Mouse (Mus musculus) cortical plate, adult 2 months (tissue): ENCODE results near the gene Hoxb5. TPM values are rescaled to one million over a fixed set of nuclear protein-coding genes. Genes with fewer than 3 reads are reported as not detected.

Experiments
- H3K27ac ChIP-seq: fragments of 200-500 bp; 2 replicates; pipeline ENCODE4 v1.5.1; 2012; ENCODE audit warnings: low read length, control low read depth, inconsistent platforms; ENCODE audit not compliant: insufficient read depth
- H3K4me1 ChIP-seq: fragments of 200-500 bp; 2 replicates; pipeline ENCODE4 v1.6.1; 2011; ENCODE audit warnings: low read length; ENCODE audit not compliant: control insufficient read depth, insufficient read depth
- H3K4me3 ChIP-seq: fragments of 200-500 bp; 2 replicates; pipeline ENCODE4 v1.5.1; 2011; ENCODE audit warnings: mild to moderate bottlenecking, low read length, control low read depth; ENCODE audit not compliant: insufficient read depth
- CTCF ChIP-seq: fragments of 200-500 bp; IDR thresholded peaks from 2 replicates; pipeline ENCODE4 v1.5.1; 2011; ENCODE audit warnings: mild to moderate bottlenecking, control low read depth, low read length; ENCODE audit not compliant: insufficient read depth; ENCODE audit errors: extremely low read depth
- POLR2A ChIP-seq: fragments of 200-500 bp; IDR thresholded peaks from 2 replicates; pipeline ENCODE4 v1.6.1; 2011; ENCODE audit warnings: mild to moderate bottlenecking, low read length, control low read depth; ENCODE audit not compliant: insufficient read depth; ENCODE audit errors: extremely low read depth
- polyA plus RNA-seq: library from polyadenylated mRNA; depleted of rRNA; stranded (reverse); fragments of >200 nt; gene quantifications from 2 replicates; pipeline ENCODE4 v1.2.3, GENCODE M21; 2012

Hoxb5 gene
- polyA plus RNA-seq, 1 experiment: not detected

DNA sequence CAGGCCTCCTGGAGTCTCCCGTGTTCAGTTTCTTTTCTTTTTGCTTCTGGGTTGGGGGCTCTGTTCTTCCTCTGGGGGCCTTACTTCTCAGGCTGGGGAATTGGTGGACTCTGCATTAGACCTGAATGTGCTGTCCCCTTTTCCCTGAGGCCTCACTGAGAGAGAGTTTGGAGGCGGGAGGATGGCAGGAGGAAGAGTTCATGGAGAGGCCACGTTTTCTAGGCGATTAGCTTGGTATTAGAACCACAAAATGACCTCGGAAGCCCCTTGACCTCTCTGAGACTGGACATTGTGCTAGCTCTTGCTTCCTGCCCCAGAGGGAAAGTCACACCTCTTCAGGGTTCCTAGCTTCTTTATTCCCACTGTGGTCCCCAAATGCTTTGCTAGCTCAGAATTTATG, 21.0 kb downstream of the Hoxb5 start:
- no peaks in the 10 kb centered on the region for H3K4me1 ChIP-seq
- no peak overlapping the region for H3K27ac ChIP-seq
- TF ChIP-seq POLR2A (no peak), CTCF (no peak)
- no peak overlapping the region for H3K4me3 ChIP-seq

DNA sequence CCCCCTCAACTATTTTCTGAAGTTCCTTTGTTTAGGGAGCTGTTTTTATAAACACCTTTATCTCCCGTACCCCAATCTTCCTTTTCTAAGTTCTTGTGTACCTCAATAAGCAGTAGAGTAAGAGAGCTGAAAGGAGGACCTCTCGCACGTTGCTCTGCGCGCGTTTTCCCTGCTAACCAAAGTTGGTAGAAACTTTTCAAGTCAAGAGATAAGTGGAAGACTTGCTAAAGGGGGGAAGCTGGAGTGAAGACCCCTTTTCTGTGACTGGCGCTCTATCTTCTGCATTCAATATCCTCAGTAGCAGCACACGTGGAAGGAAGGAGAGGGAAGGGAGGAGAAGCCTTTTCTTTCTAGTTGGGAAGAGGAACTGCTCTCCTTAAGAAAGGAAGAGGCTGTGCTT, 21.8 kb downstream of the Hoxb5 start:
- no peak overlapping the region for H3K4me3 ChIP-seq
- no peak overlapping the region for H3K27ac ChIP-seq
- TF ChIP-seq CTCF (no peak), POLR2A (no peak)
- no peaks in the 10 kb centered on the region for H3K4me1 ChIP-seq

DNA sequence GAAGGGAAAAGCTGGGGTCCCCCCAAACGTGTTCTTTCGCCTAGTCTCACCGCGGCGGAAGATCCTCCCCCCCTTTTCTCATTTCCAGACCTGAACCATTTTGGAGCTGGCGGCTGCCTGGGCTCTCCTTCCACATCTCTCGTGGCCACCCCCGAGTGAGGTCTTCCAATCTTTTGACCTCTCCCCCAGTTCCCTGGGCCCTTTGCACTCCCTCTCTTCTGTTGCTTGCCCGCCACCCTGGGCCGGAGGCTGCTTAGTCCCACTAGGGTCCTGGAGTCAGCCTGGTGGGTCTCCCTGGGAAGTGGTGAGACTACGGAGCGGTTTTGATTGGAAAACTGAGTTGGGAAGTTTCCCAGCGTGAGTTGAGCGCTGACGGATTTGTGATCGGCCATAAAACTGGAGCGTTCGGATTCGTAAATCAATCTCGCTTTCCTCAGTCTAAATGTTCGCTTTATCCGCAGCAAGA, 22.6 kb downstream of the Hoxb5 start:
- Histone ChIP-seq H3K4me1 (no peaks in the 10 kb centered on the region), H3K4me3 (no peak overlapping the region), H3K27ac (no peak overlapping the region)
- TF ChIP-seq CTCF (no peak), POLR2A (no peak)

DNA sequence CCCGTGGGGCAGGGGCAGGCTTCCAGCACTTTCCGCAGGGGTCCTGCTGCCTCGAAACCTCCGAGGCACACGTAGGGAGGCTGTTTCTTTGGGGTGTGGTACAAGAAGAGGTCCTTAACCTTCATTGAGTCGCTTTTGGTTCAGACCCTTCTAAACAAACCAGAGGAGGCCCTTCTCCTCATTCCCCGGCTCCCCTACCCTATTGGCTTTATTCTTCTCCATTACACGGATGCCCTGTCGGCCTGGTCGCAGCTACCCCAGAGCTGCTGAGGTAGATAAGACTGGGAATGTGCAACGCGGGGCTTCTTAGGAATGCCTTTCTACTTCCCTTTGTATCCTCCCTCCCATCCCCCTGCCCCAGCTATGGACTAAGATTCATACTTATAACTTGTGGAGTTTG, 23.6 kb downstream of the Hoxb5 start:
- no peak overlapping the region for H3K4me3 ChIP-seq
- no peak for TF ChIP-seq CTCF
- no peak for TF ChIP-seq POLR2A
- H3K4me1 ChIP-seq: no peaks in the 10 kb centered on the region
- no peak overlapping the region for H3K27ac ChIP-seq

DNA sequence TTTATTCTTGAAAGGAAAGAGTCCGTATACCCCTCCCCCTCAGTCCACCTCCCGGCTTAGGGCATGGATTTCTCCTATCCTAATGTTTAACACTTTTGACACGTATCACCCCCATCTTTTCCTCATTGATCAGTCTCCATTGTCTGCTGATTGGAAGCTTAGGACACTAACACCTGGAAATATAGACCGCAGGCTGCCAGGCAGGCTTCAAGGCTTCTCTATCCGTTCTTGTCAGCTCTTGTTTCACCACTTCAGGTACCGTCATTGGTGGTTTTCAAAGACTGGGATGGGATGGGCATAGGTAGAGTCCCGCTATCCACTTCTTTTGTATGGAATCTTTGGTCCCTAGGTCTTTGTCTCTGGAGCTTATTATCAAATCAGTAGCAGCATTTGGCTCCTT, 24.0 kb downstream of the Hoxb5 start:
- Histone ChIP-seq H3K4me1 (no peaks in the 10 kb centered on the region), H3K27ac (no peak overlapping the region), H3K4me3 (no peak overlapping the region)
- TF ChIP-seq CTCF (no peak), POLR2A (no peak)

DNA sequence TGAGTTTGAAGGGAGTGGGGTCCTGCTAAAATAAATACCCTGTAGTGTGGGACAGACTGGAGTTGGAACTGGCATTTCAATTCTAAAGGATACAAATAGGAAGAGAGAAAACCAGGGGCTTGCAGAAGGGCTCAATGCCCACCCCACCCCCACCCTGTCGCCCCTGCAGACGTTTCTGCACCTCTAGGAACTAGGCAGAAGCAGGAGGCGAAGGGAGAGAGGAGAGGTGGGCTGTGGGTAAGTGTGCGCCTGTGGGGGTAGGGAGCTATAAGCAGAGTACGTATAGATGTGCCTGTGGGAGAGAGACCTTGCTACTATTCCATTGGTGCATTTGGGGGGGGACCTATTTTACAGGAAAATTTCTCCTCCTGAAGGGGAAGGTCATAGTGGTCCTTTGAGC, 24.6 kb downstream of the Hoxb5 start:
- no peak for TF ChIP-seq CTCF
- Histone ChIP-seq H3K27ac (no peak overlapping the region), H3K4me3 (no peak overlapping the region), H3K4me1 (no peaks in the 10 kb centered on the region)

DNA sequence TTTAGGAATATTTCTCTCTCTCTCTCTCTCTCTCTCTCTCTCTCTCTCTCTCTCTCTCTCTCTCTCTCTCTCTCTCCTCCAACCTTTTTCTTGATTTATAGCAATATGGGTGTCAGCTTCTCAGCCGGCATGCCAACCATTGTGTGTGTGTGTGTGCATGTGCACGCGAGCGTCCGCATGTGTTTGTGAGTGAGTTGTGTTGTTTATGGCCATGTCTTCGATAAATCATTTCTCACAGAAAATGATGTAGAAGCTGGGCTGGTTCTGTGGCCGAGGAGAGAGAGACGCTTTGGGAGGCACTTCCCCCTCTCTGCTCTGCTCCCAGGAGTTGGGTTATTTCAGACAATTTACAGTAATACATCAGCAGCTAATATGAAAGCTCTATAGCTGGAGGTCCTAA, 25.5 kb downstream of the Hoxb5 start:
- Histone ChIP-seq H3K4me1 (no peaks in the 10 kb centered on the region), H3K4me3 (no peak overlapping the region), H3K27ac (no peak overlapping the region)
- no peak for TF ChIP-seq CTCF
- no peak for TF ChIP-seq POLR2A

DNA sequence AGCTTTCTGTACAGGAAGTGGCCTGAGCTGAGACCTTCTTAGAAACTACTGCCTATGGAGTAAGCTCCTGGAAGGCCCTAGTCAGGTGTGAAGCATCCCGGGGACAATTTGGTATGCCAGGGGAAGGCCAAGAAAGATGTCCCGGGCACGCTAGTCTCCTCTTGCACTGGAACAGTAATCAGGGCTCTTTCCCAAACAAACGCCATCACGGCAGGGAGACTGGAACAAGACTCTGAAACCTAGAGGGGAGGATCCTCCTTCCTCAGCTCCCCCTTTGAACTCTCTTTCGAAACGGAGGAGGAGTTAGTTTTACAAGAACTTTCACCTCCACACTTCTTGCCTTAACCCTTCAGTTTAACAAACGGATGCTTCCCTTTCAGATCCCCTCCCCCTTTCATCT, 29.0 kb downstream of the Hoxb5 start:
- Histone ChIP-seq H3K4me3 (no peak overlapping the region), H3K4me1 (no peaks in the 10 kb centered on the region), H3K27ac (no peak overlapping the region)
- TF ChIP-seq POLR2A (no peak), CTCF (no peak)

DNA sequence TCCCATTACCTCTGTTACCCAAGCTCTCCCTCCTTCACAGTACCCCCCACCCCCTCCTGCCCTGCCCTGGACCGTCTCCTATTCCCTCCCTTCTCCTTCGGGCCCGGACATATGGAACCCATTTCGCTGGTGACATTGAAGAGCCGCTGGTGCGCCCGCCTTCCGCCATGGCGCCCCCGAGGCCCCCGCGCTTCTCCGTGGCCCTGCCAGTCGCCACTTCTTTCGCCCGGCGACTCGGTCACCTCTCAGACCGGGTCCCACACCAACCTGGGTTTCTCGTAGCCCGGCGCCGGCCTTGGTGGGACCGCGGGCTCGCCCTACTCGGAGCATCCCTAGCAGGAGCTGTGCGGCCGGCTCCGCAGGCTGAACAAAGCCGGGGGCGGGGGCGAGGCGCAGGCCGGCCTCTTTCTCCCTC, 29.5 kb downstream of the Hoxb5 start:
- H3K27ac ChIP-seq: no peak overlapping the region
- H3K4me1 ChIP-seq: no peaks in the 10 kb centered on the region
- H3K4me3 ChIP-seq: no peak overlapping the region
- no peak for TF ChIP-seq CTCF

DNA sequence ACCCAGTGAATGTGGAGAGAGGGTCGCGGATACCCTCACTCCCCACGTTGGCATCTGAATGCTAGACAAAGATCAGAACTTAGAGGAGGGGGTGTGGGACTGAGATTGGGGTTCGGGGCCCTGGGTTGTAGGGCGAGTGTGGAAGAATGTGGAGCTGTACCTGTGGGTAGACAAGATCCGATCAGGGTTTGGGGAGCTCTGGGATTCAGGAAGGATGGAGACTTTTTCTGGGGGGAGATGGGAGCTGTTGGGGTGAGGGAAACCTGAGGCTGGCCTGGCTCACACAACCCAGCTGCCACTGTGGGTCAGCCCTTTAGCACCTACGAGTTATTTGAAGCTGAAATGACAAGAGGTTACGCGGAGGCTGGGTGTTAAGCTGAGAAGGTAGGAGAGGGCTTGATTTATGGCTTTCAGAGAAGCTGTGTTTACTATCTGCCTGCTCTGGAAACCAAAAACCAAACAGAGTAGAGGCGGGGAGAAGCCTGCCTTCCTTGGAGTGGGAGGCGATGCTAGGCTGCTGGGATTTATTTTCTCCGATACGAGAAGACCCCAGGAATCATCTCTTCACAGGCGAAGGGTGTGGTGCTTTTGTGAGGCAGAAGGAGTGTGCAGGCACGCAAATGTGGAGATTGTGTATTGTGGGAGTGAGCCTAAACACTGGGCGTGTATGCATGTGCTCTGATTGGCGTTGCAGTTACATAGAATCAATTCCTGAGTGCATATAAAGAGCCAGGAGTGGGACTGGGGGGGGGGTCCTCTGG, 30.3 kb downstream of the Hoxb5 start:
- Histone ChIP-seq H3K4me1 (no peaks in the 10 kb centered on the region), H3K27ac (no peak overlapping the region), H3K4me3 (no peak overlapping the region)
- no peak for TF ChIP-seq CTCF
- no peak for TF ChIP-seq POLR2A

DNA sequence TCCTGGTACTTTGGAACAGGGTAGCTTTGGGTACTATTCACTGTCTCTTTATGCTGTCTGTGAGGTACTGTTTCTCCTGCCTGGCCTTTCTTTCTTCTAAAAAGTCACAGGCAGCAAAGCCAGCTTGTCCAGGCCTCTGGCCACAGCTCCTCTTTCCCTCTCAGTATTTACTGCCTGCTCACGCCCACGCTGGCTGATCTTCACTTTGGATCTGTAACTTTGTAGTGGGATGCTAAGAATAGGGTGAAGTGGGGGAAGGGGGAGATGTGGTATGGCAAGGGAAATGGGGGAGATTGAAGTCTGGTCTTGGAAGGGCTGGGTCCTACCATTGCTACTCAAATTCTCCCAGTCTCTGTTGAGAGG, 30.8 kb downstream of the Hoxb5 start:
- H3K4me3 ChIP-seq: no peak overlapping the region
- H3K4me1 ChIP-seq: no peaks in the 10 kb centered on the region
- TF ChIP-seq POLR2A (no peak), CTCF (no peak)
- H3K27ac ChIP-seq: no peak overlapping the region
